Mouse (Mus musculus) ES-E14 (cell line): Measurements from ENCODE around the gene Dpp6. TPM values are rescaled to one million over a fixed set of nuclear protein-coding genes. Genes with fewer than 3 reads are reported as not detected.

Experiments
- DNase-seq: peaks from one replicate; pipeline ENCODE4 v3.0.0-alpha.2; 2013; ENCODE audit warnings: low read depth, low spot score
- H3K27ac ChIP-seq: 2 replicates; pipeline ENCODE4 v1.5.1; 2012; ENCODE audit warnings: low read depth, mild to moderate bottlenecking, low read length, moderate library complexity, mixed read lengths; ENCODE audit not compliant: poor library complexity, insufficient read depth, severe bottlenecking
- H3K36me3 ChIP-seq: 2 replicates; pipeline ENCODE4 v1.6.1; 2012; ENCODE audit warnings: mild to moderate bottlenecking, low read length, moderate library complexity, mixed read lengths; ENCODE audit not compliant: control insufficient read depth, poor library complexity, insufficient read depth, severe bottlenecking
- H3K4me1 ChIP-seq, 2 experiments: fragments of 150-350 bp in 1 of 2; sonication (generic) in 1 of 2; 2 replicates each; pipeline ENCODE4 v1.6.1; 2012; ENCODE audit warnings: low read length in 2 of 2, mild to moderate bottlenecking in 1 of 2, mixed read lengths in 1 of 2; ENCODE audit not compliant: control insufficient read depth in 2 of 2, insufficient read depth in 2 of 2, poor library complexity in 1 of 2
- H3K4me3 ChIP-seq, 2 experiments: fragments of 150-350 bp in 1 of 2; sonication (generic) in 1 of 2; 2 replicates each; pipeline ENCODE4 v1.5.1; 2012; ENCODE audit warnings: low read length in 2 of 2, low read depth in 1 of 2, mild to moderate bottlenecking in 1 of 2, mixed read lengths in 1 of 2; ENCODE audit not compliant: insufficient read depth in 1 of 2, poor library complexity in 1 of 2, severe bottlenecking in 1 of 2
- H3K9ac ChIP-seq: 2 replicates; pipeline ENCODE4 v1.6.1; 2012; ENCODE audit warnings: low read depth, mild to moderate bottlenecking, low read length, mixed read lengths; ENCODE audit not compliant: poor library complexity, insufficient read depth, severe bottlenecking
- H3K9me3 ChIP-seq: fragments of 150-350 bp; sonication (generic); 2 replicates; pipeline ENCODE4 v1.6.1; 2012; ENCODE audit warnings: low read depth, mild to moderate bottlenecking, low read length; ENCODE audit not compliant: control insufficient read depth, insufficient read depth
- CHD2 ChIP-seq: IDR thresholded peaks from 2 replicates; pipeline ENCODE4 v1.6.1; 2014; ENCODE audit warnings: mild to moderate bottlenecking, low read depth, low read length, inconsistent platforms
- HCFC1 ChIP-seq: IDR thresholded peaks from 2 replicates; pipeline ENCODE4 v1.6.1; 2012; ENCODE audit warnings: low read length, inconsistent platforms, borderline replicate concordance; ENCODE audit not compliant: insufficient read depth
- MAFK ChIP-seq: IDR thresholded peaks from 2 replicates; pipeline ENCODE4 v1.6.1; 2014; ENCODE audit warnings: mild to moderate bottlenecking, low read depth, low read length, inconsistent platforms; ENCODE audit not compliant: insufficient read depth
- ZC3H11A ChIP-seq: IDR thresholded peaks from 2 replicates; pipeline ENCODE4 v1.6.1; 2012; ENCODE audit warnings: low read depth, mild to moderate bottlenecking, inconsistent platforms, low read length, borderline replicate concordance
- ZNF384 ChIP-seq: IDR thresholded peaks from 2 replicates; pipeline ENCODE4 v1.6.1; 2012; ENCODE audit warnings: low read depth, low read length, inconsistent platforms
- in situ Hi-C, 2 experiments: fragments of 600-800 bp; cut with MboI; formaldehyde crosslinking; loops; one replicate each; pipeline ENCODE4 v1.15.1; 2025; ENCODE audit warnings: low sequenced_read_pairs in 2 of 2, inconsistent platforms in 1 of 2; ENCODE audit not compliant: unreplicated experiment in 2 of 2
- total RNA-seq: library from RNA; depleted of rRNA; stranded (reverse); fragments of 300-350 nt; gene quantifications from 2 replicates; pipeline ENCODE4 v1.2.3, GENCODE M21; 2012

The Dpp6 gene
- total RNA-seq, 1 experiment: 1.5 TPM

DNA sequence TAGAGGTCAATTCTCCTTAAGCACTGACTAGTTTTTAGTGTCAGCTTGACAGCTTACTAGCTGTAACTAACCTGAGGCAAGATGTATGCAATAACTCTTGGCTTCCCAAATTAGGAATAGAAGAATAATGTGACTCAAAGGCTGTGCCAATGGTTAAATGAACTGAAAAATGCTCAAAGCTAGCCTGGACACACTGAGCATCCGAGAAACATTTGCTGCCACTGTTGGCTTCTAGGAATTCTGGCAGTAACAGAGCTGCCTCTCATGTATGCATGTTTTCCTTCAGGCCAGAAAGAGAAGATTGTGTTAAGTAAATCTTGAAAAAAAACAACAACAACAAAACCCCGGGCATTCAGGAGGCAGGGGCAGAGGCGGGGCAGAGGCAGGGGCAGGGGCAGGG is 540.6 kb downstream of the Dpp6 start:
- Histone ChIP-seq H3K27ac (no peak overlapping the region), H3K4me3 (no peak overlapping the region), H3K9me3 (no peaks in the 10 kb centered on the region), H3K36me3 (no peaks in the 10 kb centered on the region), H3K4me1 (no peaks in the 10 kb centered on the region), H3K9ac (no peak overlapping the region)
- no peak for TF ChIP-seq MAFK
- TF ChIP-seq CHD2: no peak
- no peak for TF ChIP-seq ZC3H11A
- no peak for TF ChIP-seq ZNF384
- TF ChIP-seq HCFC1: no peak
- in situ Hi-C loops: no loop called here
- no peak for DNase-seq

DNA sequence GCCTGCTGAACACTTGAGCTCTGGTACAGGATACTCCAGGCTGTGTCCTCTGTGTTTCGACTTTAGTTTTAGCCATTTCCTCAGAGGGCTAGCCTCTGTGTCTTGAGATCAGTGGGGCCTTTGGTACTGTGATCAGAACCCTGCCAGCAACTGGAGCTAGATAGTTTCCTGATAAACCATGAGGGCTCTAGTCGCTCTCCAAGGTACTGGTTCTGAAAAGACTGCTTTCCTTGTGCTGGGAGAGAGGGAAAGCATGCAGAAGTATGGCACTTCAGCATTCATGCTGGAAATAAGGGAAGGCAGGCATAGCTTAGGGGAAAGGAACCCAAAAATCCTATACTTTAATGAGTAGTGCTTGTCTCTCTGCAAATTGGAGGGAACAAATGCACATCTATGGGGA is 548.9 kb downstream of the Dpp6 start:
- Histone ChIP-seq H3K9me3 (no peaks in the 10 kb centered on the region), H3K27ac (no peak overlapping the region), H3K4me1 (no peaks in the 10 kb centered on the region), H3K4me3 (no peak overlapping the region), H3K9ac (no peak overlapping the region), H3K36me3 (no peaks in the 10 kb centered on the region)
- peak; percentile 36 for DNase-seq
- in situ Hi-C loops: no loop called here
- TF ChIP-seq HCFC1 (no peak), ZNF384 (no peak), CHD2 (no peak), ZC3H11A (no peak), MAFK (no peak)

DNA sequence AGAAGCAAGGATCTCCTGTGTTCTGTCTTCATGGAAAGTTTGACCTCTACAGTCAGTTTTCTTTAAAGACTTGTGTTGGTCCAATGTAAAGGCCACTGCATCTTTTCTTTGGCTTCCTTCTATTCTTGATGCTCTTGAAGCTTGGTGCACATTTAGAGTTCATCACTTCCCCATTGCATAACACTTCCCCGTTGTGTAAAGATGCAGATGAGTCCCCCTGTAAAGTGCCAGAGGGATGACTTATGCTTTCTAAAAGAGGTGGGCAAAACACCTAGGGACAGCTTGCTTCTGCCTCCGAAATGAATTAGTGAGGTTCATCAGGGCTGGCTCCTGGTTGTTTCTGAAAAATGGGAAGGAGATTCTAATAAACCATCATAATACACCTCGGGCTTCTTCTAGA is 553.8 kb downstream of the Dpp6 start:
- H3K9ac ChIP-seq: no peak overlapping the region
- H3K4me1 ChIP-seq: no peaks in the 10 kb centered on the region
- in situ Hi-C loops: no loop called here
- no peak for DNase-seq
- no peak for TF ChIP-seq ZC3H11A
- no peak for TF ChIP-seq CHD2
- no peak for TF ChIP-seq MAFK
- no peak for TF ChIP-seq HCFC1
- no peak for TF ChIP-seq ZNF384
- H3K4me3 ChIP-seq: no peak overlapping the region
- H3K36me3 ChIP-seq: no peaks in the 10 kb centered on the region
- H3K27ac ChIP-seq: no peak overlapping the region
- H3K9me3 ChIP-seq: no peaks in the 10 kb centered on the region

DNA sequence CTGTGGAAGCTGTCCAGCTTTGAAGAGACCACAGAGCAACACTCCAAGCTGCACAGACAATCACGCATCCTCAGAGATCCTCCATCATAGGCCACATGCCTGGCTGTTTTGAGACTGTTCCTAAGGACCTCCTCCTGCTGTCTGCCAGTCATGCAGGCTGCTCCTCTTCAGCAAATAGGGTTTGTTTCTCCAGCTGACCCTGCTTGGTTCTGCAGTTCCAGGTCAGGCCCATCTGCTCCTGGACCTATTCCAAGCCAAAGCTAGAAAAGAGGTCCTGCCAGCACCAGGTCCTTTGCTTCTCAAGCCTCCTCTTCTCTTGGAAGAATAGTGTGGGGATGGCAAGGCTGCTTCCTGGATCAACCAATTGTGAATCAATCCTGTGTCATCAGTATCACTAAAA is 556.9 kb downstream of the Dpp6 start:
- Histone ChIP-seq H3K4me3 (no peak overlapping the region), H3K9ac (no peak overlapping the region), H3K36me3 (no peaks in the 10 kb centered on the region), H3K9me3 (no peaks in the 10 kb centered on the region), H3K27ac (no peak overlapping the region), H3K4me1 (no peaks in the 10 kb centered on the region)
- in situ Hi-C loops: no loop called here
- TF ChIP-seq MAFK: no peak
- no peak for TF ChIP-seq HCFC1
- TF ChIP-seq ZC3H11A: no peak
- DNase-seq: no peak

DNA sequence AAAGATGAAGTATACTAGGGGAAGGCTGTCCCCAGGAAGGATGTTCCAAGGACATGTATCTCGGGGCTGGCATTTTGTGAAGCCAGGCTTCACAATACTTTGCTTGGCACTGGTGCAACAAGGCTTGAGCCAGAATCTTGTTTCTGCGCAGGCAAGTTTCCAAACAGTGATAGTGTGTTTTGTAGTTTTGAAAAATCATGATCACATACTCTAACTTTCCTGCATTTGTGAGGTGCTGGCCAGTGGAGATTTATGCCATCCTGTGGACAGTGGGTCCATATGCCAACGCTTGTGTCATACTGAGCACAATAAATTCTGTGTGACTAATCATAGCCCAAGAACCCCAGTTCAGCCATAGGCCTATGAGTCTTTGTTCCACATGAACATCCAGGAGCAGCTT is 558.8 kb downstream of the Dpp6 start:
- TF ChIP-seq ZC3H11A (no peak), ZNF384 (no peak), CHD2 (no peak)
- in situ Hi-C loops: no loop called here
- H3K27ac ChIP-seq: no peak overlapping the region
- no peak overlapping the region for H3K9ac ChIP-seq
- H3K4me1 ChIP-seq: no peaks in the 10 kb centered on the region
- H3K36me3 ChIP-seq: no peaks in the 10 kb centered on the region
- H3K9me3 ChIP-seq: no peaks in the 10 kb centered on the region
- no peak for DNase-seq
- H3K4me3 ChIP-seq: no peak overlapping the region
